Mouse (Mus musculus): Measurements from ENCODE around the gene Crybb2. TPM values are rescaled to one million over a fixed set of nuclear protein-coding genes. Genes with fewer than 3 reads are reported as not detected.

Gene Crybb2
- total RNA-seq, 1 experiment from 2014 or later = not detected

Other genes with a start within 250 kb of the Crybb2 start
- gene Myo18b, start 173.8 kb downstream of the Crybb2 start, total RNA-seq (2017) = 0.19 TPM in 1 of 3 replicates, not detected in the others
- gene Grk3, start 54.3 kb downstream of the Crybb2 start, total RNA-seq (2017) = 295 to 342 TPM (median 339 TPM) in 3 replicates
- not detected in 3 replicates for gene Crybb3, start 11.5 kb upstream of the Crybb2 start, total RNA-seq (2017)
- 3.3 to 5.9 TPM (median 3.7 TPM) in 3 replicates for gene 2900026A02Rik, start 151.1 kb upstream of the Crybb2 start, total RNA-seq (2017)
- not detected in 3 replicates for gene Tmem211, start 156.8 kb upstream of the Crybb2 start, total RNA-seq (2017)
- gene Sgsm1, start 240.7 kb upstream of the Crybb2 start, total RNA-seq (2017) = 0.43 TPM in 1 of 3 replicates, not detected in the others